Mouse (Mus musculus) ES-E14 (cell line): Measurements from ENCODE around the gene 1110012L19Rik.

Experiments used
- CHD2 ChIP-seq: IDR thresholded peaks from 2 replicates; pipeline ENCODE4 v1.6.1; 2014; ENCODE audit warnings: mild to moderate bottlenecking, low read depth, low read length, inconsistent platforms
- HCFC1 ChIP-seq: IDR thresholded peaks from 2 replicates; pipeline ENCODE4 v1.6.1; 2012; ENCODE audit warnings: low read length, inconsistent platforms, borderline replicate concordance; ENCODE audit not compliant: insufficient read depth

DNA sequence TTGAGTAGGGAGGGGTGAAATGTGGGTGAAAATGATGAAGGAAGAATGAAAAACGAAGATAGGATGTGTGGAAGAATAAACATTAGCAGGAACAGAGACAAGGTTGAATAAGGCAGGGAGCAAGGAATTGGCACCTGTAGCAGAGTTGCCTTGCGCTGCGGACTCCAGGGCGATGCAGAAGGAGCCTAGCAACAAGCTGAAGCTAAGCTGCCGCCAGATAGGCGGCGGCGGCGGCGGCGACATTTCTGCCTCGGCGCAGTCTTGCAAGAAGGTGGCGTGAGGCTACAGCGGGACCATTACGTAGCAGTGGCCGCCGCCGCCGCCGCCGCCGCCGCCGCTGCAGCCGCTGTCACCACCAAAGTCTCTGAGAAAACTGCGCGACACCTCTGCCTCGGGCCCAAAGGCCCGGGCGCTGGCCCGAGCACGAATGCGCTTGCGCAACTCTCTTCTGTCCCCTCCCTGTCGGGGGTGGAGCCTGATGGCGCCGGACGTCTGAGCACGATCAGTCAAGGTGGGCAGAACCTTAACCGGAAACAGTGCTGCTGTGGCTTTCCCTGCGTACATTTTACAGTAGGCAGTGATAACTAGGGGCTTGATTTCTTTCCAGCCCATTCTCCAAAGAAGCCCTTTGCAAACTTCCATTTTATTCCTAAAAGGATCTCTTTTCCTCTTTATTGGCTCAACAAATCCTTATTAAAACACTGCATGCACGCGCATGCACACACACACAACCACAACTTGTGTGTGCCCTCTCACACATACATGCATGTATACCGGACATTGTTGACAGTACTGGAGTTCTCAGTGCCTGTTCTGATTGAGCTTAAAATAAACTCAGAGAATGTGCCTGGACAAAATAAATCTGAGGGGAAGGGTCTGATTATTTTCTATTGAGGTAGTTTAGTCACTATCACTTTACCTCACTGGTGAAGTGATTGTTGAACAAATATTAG lies 20.7 kb upstream of the 1110012L19Rik start, which contains the start of gene Ids:
- no peak for TF ChIP-seq CHD2
- TF ChIP-seq HCFC1 = no peak
